Mouse (Mus musculus): ENCODE results near the gene Cfap74. TPM values are rescaled to one million over a fixed set of nuclear protein-coding genes. Genes with fewer than 3 reads are reported as not detected.

Cfap74 gene
- total and polyA plus RNA-seq, 3 experiments, result 0.11 TPM; not detected in 2

DNA sequence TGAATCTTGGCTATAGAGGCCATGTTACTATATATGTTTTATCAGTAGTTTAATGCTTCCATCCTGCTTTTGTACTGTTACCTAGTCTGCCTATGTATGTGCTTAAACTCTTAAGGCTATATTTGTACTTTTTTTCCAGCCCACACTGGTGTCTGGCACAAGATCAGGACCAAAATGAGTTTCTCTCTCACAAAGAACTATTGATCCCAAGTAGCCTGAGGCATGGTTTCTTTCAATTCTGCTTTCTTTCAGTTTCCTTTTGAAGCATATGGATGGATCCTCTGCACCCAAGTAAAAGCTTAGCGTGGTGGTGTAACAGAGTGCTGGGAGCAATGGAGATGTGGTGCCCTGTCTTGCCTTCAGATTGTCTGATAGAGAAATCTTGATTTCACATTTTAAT lies 102.0 kb downstream of the Cfap74 start:
- H3K36me3 ChIP-seq (replicated peaks), result peaks cover 42% of the 10 kb centered on the region
- ATAC-seq (ENCODE audit: extremely low read depth, insufficient number of reproducible peaks, low FRiP score, poor library complexity, severe bottlenecking) (no peak), DNase-seq (ENCODE audit: low spot score) (no peak)
- no peaks in the 10 kb centered on the region for H3K27me3 ChIP-seq (ENCODE audit: insufficient read depth, low read length)
- no peak overlapping the region for H3K4me3 ChIP-seq (ENCODE audit: low read depth, low read length)
- no peaks in the 10 kb centered on the region for H3K9me3 ChIP-seq (replicated peaks)
- H3K4me1 ChIP-seq (ENCODE audit: insufficient read depth, low read depth, low read length), result peaks cover 15% of the 10 kb centered on the region
- TF ChIP-seq CTCF (IDR thresholded peaks at IDR 0.05; ENCODE audit: low read depth, low read length) (no peak), TAL1 (conservative IDR thresholded peaks at IDR 0.05; ENCODE audit: low read depth, low read length) (no peak), POLR2AphosphoS5 (IDR thresholded peaks at IDR 0.05; ENCODE audit: insufficient replicate concordance, low read depth, low read length) (no peak), GATA2 (IDR thresholded peaks at IDR 0.05; ENCODE audit: borderline replicate concordance, low read depth, low read length) (no peak), GATA1 (IDR thresholded peaks at IDR 0.05; ENCODE audit: borderline replicate concordance, low read length) (no peak)

DNA sequence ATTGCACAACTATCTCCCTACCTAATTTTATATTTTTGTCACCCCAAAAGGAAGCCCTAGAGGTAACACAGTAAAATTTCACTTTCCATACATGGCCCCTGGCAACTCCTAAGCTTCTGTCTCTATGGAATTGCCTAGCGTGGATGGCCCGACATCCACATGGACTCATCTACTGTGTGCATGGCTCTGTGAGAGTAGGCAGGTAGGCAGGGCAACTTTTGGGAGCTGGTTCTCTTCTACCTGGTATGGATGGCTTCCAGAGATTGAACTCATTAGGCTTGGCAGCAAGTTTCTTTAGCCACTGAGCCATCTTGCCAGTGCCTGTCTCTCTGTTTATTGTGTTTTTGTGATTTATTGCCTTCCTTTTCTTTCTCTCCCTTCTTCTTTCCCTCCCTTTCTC lies 105.8 kb downstream of the Cfap74 start:
- Histone ChIP-seq H3K9me3 (replicated peaks) (no peaks in the 10 kb centered on the region), H3K36me3 (replicated peaks) (peaks cover 49% of the 10 kb centered on the region), H3K27me3 (ENCODE audit: insufficient read depth, low read length) (no peaks in the 10 kb centered on the region), H3K4me1 (ENCODE audit: insufficient read depth, low read depth, low read length) (peaks cover 3% of the 10 kb centered on the region; the same call in 1 of the 2 replicates), H3K4me3 (ENCODE audit: low read depth, low read length) (no peak overlapping the region)
- DNase-seq (ENCODE audit: low spot score) (no peak), ATAC-seq (ENCODE audit: extremely low read depth, insufficient number of reproducible peaks, low FRiP score, poor library complexity, severe bottlenecking) (no peak)
- no peak for TF ChIP-seq POLR2AphosphoS5 (IDR thresholded peaks at IDR 0.05; ENCODE audit: insufficient replicate concordance, low read depth, low read length)
- TF ChIP-seq CTCF (IDR thresholded peaks at IDR 0.05; ENCODE audit: low read depth, low read length), result no peak
- no peak for TF ChIP-seq GATA1 (IDR thresholded peaks at IDR 0.05; ENCODE audit: borderline replicate concordance, low read length)
- TF ChIP-seq TAL1 (conservative IDR thresholded peaks at IDR 0.05; ENCODE audit: low read depth, low read length), result no peak
- no peak for TF ChIP-seq GATA2 (IDR thresholded peaks at IDR 0.05; ENCODE audit: borderline replicate concordance, low read depth, low read length)

Other genes starting within 250 kb of the Cfap74 start
- 58.4 and 67.3 TPM in 2 replicates for gene Ski, start 186.6 kb upstream of the Cfap74 start, total RNA-seq (2014; fragmentation: Nextera tagmentation)
- gene Ski, start 186.6 kb upstream of the Cfap74 start, total RNA-seq (2017), result 15.3 and 16.9 TPM in 2 replicates
- 40.7 and 42.4 TPM in 2 replicates for gene Ski, start 186.6 kb upstream of the Cfap74 start, polyA plus RNA-seq (2012)
- gene Faap20, start 159.4 kb upstream of the Cfap74 start, total RNA-seq (2014; fragmentation: Nextera tagmentation), result 24.4 and 24.9 TPM in 2 replicates
- gene Faap20, start 159.4 kb upstream of the Cfap74 start, total RNA-seq (2017), result 23.5 and 29.3 TPM in 2 replicates
- gene Faap20, start 159.4 kb upstream of the Cfap74 start, polyA plus RNA-seq (2012), result 43.5 and 45.5 TPM in 2 replicates
- 0.29 TPM in 1 of 2 replicates, not detected in the other for gene Prkcz, start 47.8 kb upstream of the Cfap74 start, total RNA-seq (2014; fragmentation: Nextera tagmentation)
- 0.46 and 0.55 TPM in 2 replicates for gene Prkcz, start 47.8 kb upstream of the Cfap74 start, total RNA-seq (2017)
- gene Prkcz, start 47.8 kb upstream of the Cfap74 start, polyA plus RNA-seq (2012), result not detected in 2 replicates
- not detected in 2 replicates for gene Gabrd, start 11.1 kb upstream of the Cfap74 start, total RNA-seq (2014; fragmentation: Nextera tagmentation)
- not detected in 2 replicates for gene Gabrd, start 11.1 kb upstream of the Cfap74 start, total RNA-seq (2017)
- gene Gabrd, start 11.1 kb upstream of the Cfap74 start, polyA plus RNA-seq (2012), result not detected in 2 replicates
- gene Tmem52, start 59.9 kb downstream of the Cfap74 start, total RNA-seq (2014; fragmentation: Nextera tagmentation), result not detected in 2 replicates
- 0.16 TPM in 1 of 2 replicates, not detected in the other for gene Tmem52, start 59.9 kb downstream of the Cfap74 start, total RNA-seq (2017)
- not detected in 2 replicates for gene Tmem52, start 59.9 kb downstream of the Cfap74 start, polyA plus RNA-seq (2012)
- 604 and 614 TPM in 2 replicates for gene Gnb1, start 82.2 kb downstream of the Cfap74 start, total RNA-seq (2014; fragmentation: Nextera tagmentation)
- gene Gnb1, start 82.2 kb downstream of the Cfap74 start, total RNA-seq (2017), result 94.3 and 136 TPM in 2 replicates
- gene Gnb1, start 82.2 kb downstream of the Cfap74 start, polyA plus RNA-seq (2012), result 43.2 and 50.9 TPM in 2 replicates
- gene Nadk, start 153.2 kb downstream of the Cfap74 start, total RNA-seq (2014; fragmentation: Nextera tagmentation), result 50.4 and 61.6 TPM in 2 replicates
- 67.5 and 76.3 TPM in 2 replicates for gene Nadk, start 153.2 kb downstream of the Cfap74 start, total RNA-seq (2017)
- 49.5 and 58.4 TPM in 2 replicates for gene Nadk, start 153.2 kb downstream of the Cfap74 start, polyA plus RNA-seq (2012)
- 34.4 and 41.1 TPM in 2 replicates for gene Slc35e2, start 192.2 kb downstream of the Cfap74 start, total RNA-seq (2014; fragmentation: Nextera tagmentation)
- 20.3 and 23.3 TPM in 2 replicates for gene Slc35e2, start 192.2 kb downstream of the Cfap74 start, total RNA-seq (2017)
- 2.0 and 2.3 TPM in 2 replicates for gene Slc35e2, start 192.2 kb downstream of the Cfap74 start, polyA plus RNA-seq (2012)
- 86.4 and 106 TPM in 2 replicates for gene Cdk11b, start 215.7 kb downstream of the Cfap74 start, total RNA-seq (2014; fragmentation: Nextera tagmentation)
- 41.4 and 53.3 TPM in 2 replicates for gene Cdk11b, start 215.7 kb downstream of the Cfap74 start, total RNA-seq (2017)
- gene Cdk11b, start 215.7 kb downstream of the Cfap74 start, polyA plus RNA-seq (2012), result 114 and 144 TPM in 2 replicates
- not detected in 2 replicates for gene Gm10563, start 236.2 kb downstream of the Cfap74 start, total RNA-seq (2014; fragmentation: Nextera tagmentation)
- not detected in 2 replicates for gene Gm10563, start 236.2 kb downstream of the Cfap74 start, total RNA-seq (2017)
- not detected in 2 replicates for gene Gm10563, start 236.2 kb downstream of the Cfap74 start, polyA plus RNA-seq (2012)
- not detected in 2 replicates for gene Mmp23, start 244.2 kb downstream of the Cfap74 start, total RNA-seq (2014; fragmentation: Nextera tagmentation)
- 0.12 and 0.71 TPM in 2 replicates for gene Mmp23, start 244.2 kb downstream of the Cfap74 start, total RNA-seq (2017)
- gene Mmp23, start 244.2 kb downstream of the Cfap74 start, polyA plus RNA-seq (2012), result 0.08 and 0.29 TPM in 2 replicates